Mouse (Mus musculus): ENCODE measurements at regions not wholly inside any gene's neighbourhood (a gene's known extent, or its start where the extent isn't known, plus 50 kb on each side); places are given as distances from the start of the nearest gene placed in this dataset.

- no peak for ATAC-seq
- no peaks in the 10 kb centered on the region for H3K27me3 ChIP-seq (replicated peaks; ENCODE audit: control insufficient read depth, insufficient read depth, low read length)
- no peaks in the 10 kb centered on the region for H3K4me1 ChIP-seq (replicated peaks; ENCODE audit: control insufficient read depth, insufficient read depth, low read length)
- no peaks in the 10 kb centered on the region for H3K9me3 ChIP-seq (ENCODE audit: control insufficient read depth)
- H3K36me3 ChIP-seq (ENCODE audit: control insufficient read depth, insufficient read depth) = no peaks in the 10 kb centered on the region
- H3K9ac ChIP-seq (ENCODE audit: low read depth, low read length) = no peak overlapping the region
- no peak overlapping the region for H3K4me3 ChIP-seq (ENCODE audit: low read depth, low read length)
- no peak overlapping the region for H3K4me2 ChIP-seq (replicated peaks; ENCODE audit: low read depth)
- 65% methylated on average over 5 of the region's 5 CpGs for WGBS
- TF ChIP-seq CTCF (IDR thresholded peaks at IDR 0.05; ENCODE audit: low read depth) = no peak
- no peak overlapping the region for H3K27ac ChIP-seq (ENCODE audit: low read depth, low read length)
Measured at GRCm38 (mm10) chr1:146955688-146956214, 461.2 kb downstream of the Brinp3 start.

GRCm38 (mm10) chr1:146956347-146956746, 461.8 kb downstream of the Brinp3 start:
- no peak overlapping the region for H3K27ac ChIP-seq (ENCODE audit: low read depth, low read length)
- no peak for TF ChIP-seq CTCF (IDR thresholded peaks at IDR 0.05; ENCODE audit: low read depth)
- no peaks in the 10 kb centered on the region for H3K9me3 ChIP-seq (ENCODE audit: control insufficient read depth)
- no peak for ATAC-seq
- H3K4me3 ChIP-seq (ENCODE audit: low read depth, low read length) = no peak overlapping the region
- H3K9ac ChIP-seq (ENCODE audit: low read depth, low read length) = no peak overlapping the region
- no peaks in the 10 kb centered on the region for H3K4me1 ChIP-seq (replicated peaks; ENCODE audit: control insufficient read depth, insufficient read depth, low read length)
- H3K4me2 ChIP-seq (replicated peaks; ENCODE audit: low read depth) = no peak overlapping the region
- H3K36me3 ChIP-seq (ENCODE audit: control insufficient read depth, insufficient read depth) = no peaks in the 10 kb centered on the region
- H3K27me3 ChIP-seq (replicated peaks; ENCODE audit: control insufficient read depth, insufficient read depth, low read length) = no peaks in the 10 kb centered on the region

GRCm38 (mm10) chr1:146960448-146960847, 465.9 kb downstream of the Brinp3 start:
- Histone ChIP-seq H3K4me1 (replicated peaks; ENCODE audit: control insufficient read depth, insufficient read depth, low read length) (no peaks in the 10 kb centered on the region), H3K9me3 (ENCODE audit: control insufficient read depth) (no peaks in the 10 kb centered on the region), H3K4me3 (ENCODE audit: low read depth, low read length) (no peak overlapping the region), H3K27me3 (replicated peaks; ENCODE audit: control insufficient read depth, insufficient read depth, low read length) (no peaks in the 10 kb centered on the region), H3K27ac (ENCODE audit: low read depth, low read length) (no peak overlapping the region), H3K36me3 (ENCODE audit: control insufficient read depth, insufficient read depth) (no peaks in the 10 kb centered on the region), H3K9ac (ENCODE audit: low read depth, low read length) (no peak overlapping the region), H3K4me2 (replicated peaks; ENCODE audit: low read depth) (no peak overlapping the region)
- no peak for TF ChIP-seq CTCF (IDR thresholded peaks at IDR 0.05; ENCODE audit: low read depth)
- WGBS = 33% methylated on average over 3 of the region's 3 CpGs
- ATAC-seq = peak; percentile 83

- Histone ChIP-seq H3K27ac (ENCODE audit: low read depth, low read length) (no peak overlapping the region), H3K36me3 (ENCODE audit: control insufficient read depth, insufficient read depth) (no peaks in the 10 kb centered on the region), H3K9me3 (ENCODE audit: control insufficient read depth) (no peaks in the 10 kb centered on the region), H3K27me3 (replicated peaks; ENCODE audit: control insufficient read depth, insufficient read depth, low read length) (no peaks in the 10 kb centered on the region), H3K9ac (ENCODE audit: low read depth, low read length) (no peak overlapping the region), H3K4me2 (replicated peaks; ENCODE audit: low read depth) (no peak overlapping the region), H3K4me1 (replicated peaks; ENCODE audit: control insufficient read depth, insufficient read depth, low read length) (no peaks in the 10 kb centered on the region), H3K4me3 (ENCODE audit: low read depth, low read length) (no peak overlapping the region)
- no peak for TF ChIP-seq CTCF (IDR thresholded peaks at IDR 0.05; ENCODE audit: low read depth)
- no peak for ATAC-seq
Measured at GRCm38 (mm10) chr1:146967534-146967933, 473.0 kb downstream of the Brinp3 start.

- Histone ChIP-seq H3K4me2 (replicated peaks; ENCODE audit: low read depth) (no peak overlapping the region), H3K27ac (ENCODE audit: low read depth, low read length) (no peak overlapping the region), H3K4me3 (ENCODE audit: low read depth, low read length) (no peak overlapping the region), H3K27me3 (replicated peaks; ENCODE audit: control insufficient read depth, insufficient read depth, low read length) (no peaks in the 10 kb centered on the region), H3K4me1 (replicated peaks; ENCODE audit: control insufficient read depth, insufficient read depth, low read length) (no peaks in the 10 kb centered on the region), H3K9me3 (ENCODE audit: control insufficient read depth) (no peaks in the 10 kb centered on the region), H3K36me3 (ENCODE audit: control insufficient read depth, insufficient read depth) (no peaks in the 10 kb centered on the region), H3K9ac (ENCODE audit: low read depth, low read length) (no peak overlapping the region)
- no peak for TF ChIP-seq CTCF (IDR thresholded peaks at IDR 0.05; ENCODE audit: low read depth)
- WGBS = 71% methylated on average over 2 of the region's 2 CpGs
- no peak for ATAC-seq
Measured at GRCm38 (mm10) chr1:146967993-146968392, 473.4 kb downstream of the Brinp3 start.

- Histone ChIP-seq H3K4me1 (replicated peaks; ENCODE audit: control insufficient read depth, insufficient read depth, low read length) (no peaks in the 10 kb centered on the region), H3K4me2 (replicated peaks; ENCODE audit: low read depth) (no peak overlapping the region), H3K4me3 (ENCODE audit: low read depth, low read length) (no peak overlapping the region), H3K9ac (ENCODE audit: low read depth, low read length) (no peak overlapping the region), H3K36me3 (ENCODE audit: control insufficient read depth, insufficient read depth) (no peaks in the 10 kb centered on the region), H3K27ac (ENCODE audit: low read depth, low read length) (no peak overlapping the region), H3K9me3 (ENCODE audit: control insufficient read depth) (no peaks in the 10 kb centered on the region), H3K27me3 (replicated peaks; ENCODE audit: control insufficient read depth, insufficient read depth, low read length) (no peaks in the 10 kb centered on the region)
- TF ChIP-seq CTCF (IDR thresholded peaks at IDR 0.05; ENCODE audit: low read depth) = no peak
- WGBS = 71% methylated on average over 5 of the region's 5 CpGs
- no peak for ATAC-seq
Measured at GRCm38 (mm10) chr1:146983433-146984186, 489.1 kb downstream of the Brinp3 start.

Measured in intestine, postnatal 0 days (tissue).